Mouse (Mus musculus) midbrain, postnatal 0 days (tissue): ENCODE measurements around the gene Mitf. TPM values are rescaled to one million over a fixed set of nuclear protein-coding genes. Genes with fewer than 3 reads are reported as not detected.

ENCODE experiments used
- ATAC-seq: fragments of 200-750 bp; cut with Nextera tagmentation; 2 replicates; pipeline ENCODE4 v1.8.0; 2017; ENCODE audit warnings: moderate number of reproducible peaks, mild to moderate bottlenecking, moderate TSS enrichment, moderate library complexity; ENCODE audit not compliant: low FRiP score
- DNase-seq: peaks from one replicate; pipeline ENCODE4 v3.0.0-alpha.2; 2015; ENCODE audit warnings: low spot score
- H3K27ac ChIP-seq: fragments of 300-500 bp; sonication (generic); 2 replicates; pipeline ENCODE4 v1.5.1; 2014; ENCODE audit warnings: low read depth, mild to moderate bottlenecking, low read length, mixed read lengths
- H3K27me3 ChIP-seq: fragments of 300-500 bp; sonication (generic); 2 replicates; pipeline ENCODE4 v1.6.1; 2014; ENCODE audit warnings: low read length, control low read depth, mixed read lengths; ENCODE audit not compliant: insufficient read depth
- H3K36me3 ChIP-seq: fragments of 300-500 bp; sonication (generic); 2 replicates; pipeline ENCODE4 v1.6.1; 2014; ENCODE audit warnings: low read length, control low read depth, mixed read lengths; ENCODE audit not compliant: insufficient read depth
- H3K4me1 ChIP-seq: fragments of 300-500 bp; sonication (generic); 2 replicates; pipeline ENCODE4 v1.6.1; 2014; ENCODE audit warnings: mild to moderate bottlenecking, control low read depth, antibody characterized with exemption, low read length, mixed read lengths; ENCODE audit not compliant: insufficient read depth
- H3K4me2 ChIP-seq: fragments of 300-500 bp; sonication (generic); 2 replicates; pipeline ENCODE4 v1.6.1; 2014; ENCODE audit warnings: low read depth, mild to moderate bottlenecking, low read length, mixed read lengths; ENCODE audit not compliant: poor library complexity, severe bottlenecking
- H3K4me3 ChIP-seq: fragments of 300-500 bp; sonication (generic); 2 replicates; pipeline ENCODE4 v1.5.1; 2014; ENCODE audit warnings: low read depth, mild to moderate bottlenecking, low read length, moderate library complexity
- H3K9ac ChIP-seq: fragments of 300-500 bp; sonication (generic); replicated peaks from 2 replicates; pipeline ENCODE4 v1.6.1; 2014; ENCODE audit warnings: mild to moderate bottlenecking, low read length, moderate library complexity, mixed read lengths; ENCODE audit not compliant: poor library complexity, severe bottlenecking
- H3K9me3 ChIP-seq: fragments of 300-500 bp; sonication (generic); 2 replicates; pipeline ENCODE4 v1.6.1; 2016; ENCODE audit warnings: low read length, control low read depth
- CTCF ChIP-seq: IDR thresholded peaks from 2 replicates; pipeline ENCODE4 v1.5.1; 2016; ENCODE audit warnings: antibody characterized with exemption, mild to moderate bottlenecking
- WGBS: fragments of 180-500 bp; shearing (Covaris S2); extraction: QIAGEN DNeasy Blood & Tissue Kit; methylation state at CpG from one replicate; pipeline ENCODE4 v1.1.7; 2014; 5-methylcytosine and 5-hydroxymethylcytosine counted together
- polyA plus RNA-seq: library from polyadenylated mRNA; unstranded; fragments of >200 nt; fragmentation: Nextera tagmentation; extraction: Ambion mirVana; gene quantifications from 2 replicates; pipeline ENCODE4 v1.2.1, GENCODE M21; 2015
- total RNA-seq: library from RNA; depleted of rRNA; stranded (reverse); fragments of >200 nt; gene quantifications from 2 replicates; pipeline ENCODE4 v1.2.3, GENCODE M21; 2014

The Mitf gene
- total and polyA plus RNA-seq, 2 experiments from 2014 or later, result 1.1 to 2.8 TPM

GRCm38 (mm10) chr6:97815723-97816122 is 8.9 kb downstream of the Mitf start:
- 49% methylated on average over 1 of the region's 1 CpGs for WGBS
- ATAC-seq (no peak), DNase-seq (no peak)
- Histone ChIP-seq H3K36me3 (no peaks in the 10 kb centered on the region), H3K27me3 (no peaks in the 10 kb centered on the region), H3K4me3 (no peak overlapping the region), H3K9ac (no peak overlapping the region), H3K27ac (no peak overlapping the region), H3K4me1 (no peaks in the 10 kb centered on the region), H3K4me2 (no peak overlapping the region), H3K9me3 (no peaks in the 10 kb centered on the region)
- TF ChIP-seq CTCF, result no peak

DNA sequence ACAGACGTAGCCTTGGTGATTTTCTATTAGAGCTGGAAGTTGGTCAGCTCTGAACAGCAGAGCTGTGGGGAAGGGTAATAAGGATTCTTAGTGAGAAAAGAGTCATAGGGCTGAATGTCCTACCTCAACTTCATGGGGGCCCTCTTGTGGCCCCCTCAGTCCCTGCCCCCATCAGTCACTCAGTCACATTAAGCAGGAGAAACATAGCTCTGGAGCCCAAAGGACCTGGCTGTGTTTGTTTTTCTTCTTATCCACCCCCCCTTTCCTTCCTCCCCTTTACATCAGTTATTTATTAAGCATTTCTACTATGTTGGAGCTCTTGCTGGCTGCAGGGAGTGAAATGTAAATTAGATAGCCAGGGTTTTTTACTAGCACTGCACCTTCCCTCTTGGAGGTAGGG is 10.0 kb downstream of the Mitf start:
- H3K4me2 ChIP-seq, result no peak overlapping the region
- no peaks in the 10 kb centered on the region for H3K27me3 ChIP-seq
- ATAC-seq, result no peak
- no peak for DNase-seq
- H3K9me3 ChIP-seq, result no peaks in the 10 kb centered on the region
- TF ChIP-seq CTCF, result no peak
- H3K9ac ChIP-seq, result no peak overlapping the region
- no peaks in the 10 kb centered on the region for H3K36me3 ChIP-seq
- 96% methylated on average over 1 of the region's 1 CpGs for WGBS
- H3K4me3 ChIP-seq, result no peak overlapping the region
- no peak overlapping the region for H3K27ac ChIP-seq
- no peaks in the 10 kb centered on the region for H3K4me1 ChIP-seq

- ATAC-seq (no peak), DNase-seq (no peak)
- H3K4me3 ChIP-seq, result no peak overlapping the region
- H3K4me2 ChIP-seq, result no peak overlapping the region
- no peak for TF ChIP-seq CTCF
- no peaks in the 10 kb centered on the region for H3K4me1 ChIP-seq
- H3K36me3 ChIP-seq, result no peaks in the 10 kb centered on the region
- no peaks in the 10 kb centered on the region for H3K9me3 ChIP-seq
- H3K27ac ChIP-seq, result no peak overlapping the region
- H3K27me3 ChIP-seq, result no peaks in the 10 kb centered on the region
- H3K9ac ChIP-seq, result no peak overlapping the region
- 55% methylated on average over 6 of the region's 6 CpGs for WGBS
Observed at GRCm38 (mm10) chr6:97818128-97818527, 11.3 kb downstream of the Mitf start.

DNA sequence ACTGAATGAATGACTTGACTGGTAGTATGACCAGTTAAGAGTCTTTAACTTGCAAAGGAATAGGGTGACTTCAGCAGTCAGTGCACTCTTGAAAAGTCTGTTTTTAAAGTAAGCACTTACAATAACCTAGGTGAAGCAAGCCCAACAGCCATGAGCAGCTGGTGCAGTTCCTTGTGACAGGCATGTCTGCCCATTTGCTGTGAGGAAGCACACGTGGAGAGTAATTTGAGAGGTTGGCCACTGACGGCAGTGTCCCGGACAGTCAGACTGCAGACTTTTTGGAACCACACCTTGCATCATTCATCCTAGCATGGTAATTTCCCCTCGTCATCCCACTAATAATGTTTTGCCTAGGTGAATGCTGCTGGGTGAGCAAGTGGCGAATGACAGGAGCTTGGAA is 12.1 kb downstream of the Mitf start:
- Histone ChIP-seq H3K4me1 (no peaks in the 10 kb centered on the region), H3K4me3 (no peak overlapping the region), H3K36me3 (no peaks in the 10 kb centered on the region), H3K9me3 (no peaks in the 10 kb centered on the region), H3K9ac (no peak overlapping the region), H3K27ac (no peak overlapping the region), H3K27me3 (no peaks in the 10 kb centered on the region), H3K4me2 (no peak overlapping the region)
- DNase-seq (no peak), ATAC-seq (no peak)
- WGBS, result 88% methylated on average over 5 of the region's 5 CpGs
- no peak for TF ChIP-seq CTCF

GRCm38 (mm10) chr6:97820505-97820904 is 13.7 kb downstream of the Mitf start:
- ATAC-seq, result no peak
- no peak for DNase-seq
- H3K27me3 ChIP-seq, result no peaks in the 10 kb centered on the region
- H3K4me3 ChIP-seq, result no peak overlapping the region
- TF ChIP-seq CTCF, result no peak
- no peak overlapping the region for H3K4me2 ChIP-seq
- no peak overlapping the region for H3K27ac ChIP-seq
- no peaks in the 10 kb centered on the region for H3K9me3 ChIP-seq
- 88% methylated on average over 8 of the region's 8 CpGs for WGBS
- H3K36me3 ChIP-seq, result no peaks in the 10 kb centered on the region
- no peak overlapping the region for H3K9ac ChIP-seq
- H3K4me1 ChIP-seq, result no peaks in the 10 kb centered on the region

DNA sequence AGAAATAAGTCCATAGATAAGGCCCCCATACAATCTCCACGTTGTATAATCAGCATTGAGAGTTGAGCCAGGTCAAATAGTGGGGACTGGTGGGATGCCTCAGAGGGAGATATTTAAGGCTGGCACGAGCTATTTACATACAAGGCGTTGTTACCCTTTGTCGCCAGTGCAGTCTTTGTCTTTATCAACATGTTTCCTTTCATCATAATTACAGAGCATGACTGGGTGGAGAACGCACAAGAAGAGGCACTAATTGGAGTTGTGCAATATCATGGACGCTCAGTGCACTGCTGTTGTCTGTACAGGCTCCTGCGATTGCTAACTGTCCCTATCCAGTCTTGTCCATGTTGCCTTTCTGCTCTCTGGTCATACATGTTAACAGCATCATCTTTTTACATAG is 15.0 kb downstream of the Mitf start:
- Histone ChIP-seq H3K36me3 (no peaks in the 10 kb centered on the region), H3K9ac (no peak overlapping the region), H3K4me3 (no peak overlapping the region), H3K27ac (no peak overlapping the region), H3K4me2 (no peak overlapping the region), H3K4me1 (no peaks in the 10 kb centered on the region), H3K27me3 (no peaks in the 10 kb centered on the region), H3K9me3 (no peaks in the 10 kb centered on the region)
- WGBS, result 90% methylated on average over 7 of the region's 7 CpGs
- no peak for TF ChIP-seq CTCF
- no peak for ATAC-seq
- DNase-seq, result no peak
